Mouse (Mus musculus): Measurements from ENCODE around the gene Gpr19. TPM values are rescaled to one million over a fixed set of nuclear protein-coding genes. Genes with fewer than 3 reads are reported as not detected.

Gene Gpr19
- total and polyA plus RNA-seq, 2 experiments from 2014 or later = 34.2 to 41.6 TPM

- no peak overlapping the region for H3K4me2 ChIP-seq (ENCODE audit: low read depth, low read length, poor library complexity, severe bottlenecking)
- no peaks in the 10 kb centered on the region for H3K27me3 ChIP-seq (ENCODE audit: insufficient read depth, low read length)
- no peaks in the 10 kb centered on the region for H3K9me3 ChIP-seq (ENCODE audit: low read length)
- H3K4me3 ChIP-seq (ENCODE audit: low read depth, low read length) = no peak overlapping the region
- no peak for ATAC-seq (ENCODE audit: low FRiP score)
- WGBS = 91% methylated on average over 4 of the region's 4 CpGs
- no peak for TF ChIP-seq CTCF (IDR thresholded peaks at IDR 0.05)
- H3K9ac ChIP-seq (replicated peaks; ENCODE audit: low read length, poor library complexity, severe bottlenecking) = no peak overlapping the region
- no peak for DNase-seq (ENCODE audit: low spot score)
- H3K27ac ChIP-seq (ENCODE audit: low read depth, low read length) = no peak overlapping the region
- H3K36me3 ChIP-seq (ENCODE audit: insufficient read depth, low read length) = no peaks in the 10 kb centered on the region
- H3K4me1 ChIP-seq (ENCODE audit: insufficient read depth, low read length) = no peaks in the 10 kb centered on the region
Observed at GRCm38 (mm10) chr6:134939781-134940180, 41.4 kb upstream of the Gpr19 start.

GRCm38 (mm10) chr6:134934305-134934704 is 35.9 kb upstream of the Gpr19 start:
- H3K27ac ChIP-seq (ENCODE audit: low read depth, low read length) = no peak overlapping the region
- H3K36me3 ChIP-seq (ENCODE audit: insufficient read depth, low read length) = no peaks in the 10 kb centered on the region
- H3K4me3 ChIP-seq (ENCODE audit: low read depth, low read length) = no peak overlapping the region
- H3K27me3 ChIP-seq (ENCODE audit: insufficient read depth, low read length) = no peaks in the 10 kb centered on the region
- no peak for DNase-seq (ENCODE audit: low spot score)
- 96% methylated on average over 5 of the region's 5 CpGs for WGBS
- no peaks in the 10 kb centered on the region for H3K9me3 ChIP-seq (ENCODE audit: low read length)
- H3K4me1 ChIP-seq (ENCODE audit: insufficient read depth, low read length) = no peaks in the 10 kb centered on the region
- H3K9ac ChIP-seq (replicated peaks; ENCODE audit: low read length, poor library complexity, severe bottlenecking) = no peak overlapping the region
- no peak for TF ChIP-seq CTCF (IDR thresholded peaks at IDR 0.05)
- H3K4me2 ChIP-seq (ENCODE audit: low read depth, low read length, poor library complexity, severe bottlenecking) = no peak overlapping the region
- no peak for ATAC-seq (ENCODE audit: low FRiP score)

- 84% methylated on average over 2 of the region's 2 CpGs for WGBS
- no peak overlapping the region for H3K4me3 ChIP-seq (ENCODE audit: low read depth, low read length)
- H3K4me2 ChIP-seq (ENCODE audit: low read depth, low read length, poor library complexity, severe bottlenecking) = no peak overlapping the region
- no peaks in the 10 kb centered on the region for H3K9me3 ChIP-seq (ENCODE audit: low read length)
- H3K4me1 ChIP-seq (ENCODE audit: insufficient read depth, low read length) = no peaks in the 10 kb centered on the region
- ATAC-seq (ENCODE audit: low FRiP score) (no peak), DNase-seq (ENCODE audit: low spot score) (no peak)
- no peak for TF ChIP-seq CTCF (IDR thresholded peaks at IDR 0.05)
- no peak overlapping the region for H3K9ac ChIP-seq (replicated peaks; ENCODE audit: low read length, poor library complexity, severe bottlenecking)
- no peaks in the 10 kb centered on the region for H3K27me3 ChIP-seq (ENCODE audit: insufficient read depth, low read length)
- H3K27ac ChIP-seq (ENCODE audit: low read depth, low read length) = no peak overlapping the region
- H3K36me3 ChIP-seq (ENCODE audit: insufficient read depth, low read length) = no peaks in the 10 kb centered on the region
Observed at GRCm38 (mm10) chr6:134933207-134933558, 34.8 kb upstream of the Gpr19 start.

- no peak overlapping the region for H3K4me2 ChIP-seq (ENCODE audit: low read depth, low read length, poor library complexity, severe bottlenecking)
- no peak for TF ChIP-seq CTCF (IDR thresholded peaks at IDR 0.05)
- no peaks in the 10 kb centered on the region for H3K27me3 ChIP-seq (ENCODE audit: insufficient read depth, low read length)
- H3K9ac ChIP-seq (replicated peaks; ENCODE audit: low read length, poor library complexity, severe bottlenecking) = no peak overlapping the region
- ATAC-seq (ENCODE audit: low FRiP score) (no peak), DNase-seq (ENCODE audit: low spot score) (no peak)
- no peaks in the 10 kb centered on the region for H3K36me3 ChIP-seq (ENCODE audit: insufficient read depth, low read length)
- H3K9me3 ChIP-seq (ENCODE audit: low read length) = no peaks in the 10 kb centered on the region
- no peaks in the 10 kb centered on the region for H3K4me1 ChIP-seq (ENCODE audit: insufficient read depth, low read length)
- WGBS = 69% methylated on average over 12 of the region's 12 CpGs
- H3K27ac ChIP-seq (ENCODE audit: low read depth, low read length) = no peak overlapping the region
- no peak overlapping the region for H3K4me3 ChIP-seq (ENCODE audit: low read depth, low read length)
Observed at GRCm38 (mm10) chr6:134932486-134933206, 34.3 kb upstream of the Gpr19 start.

- H3K4me3 ChIP-seq (ENCODE audit: low read depth, low read length) = no peak overlapping the region
- no peak for TF ChIP-seq CTCF (IDR thresholded peaks at IDR 0.05)
- no peak for ATAC-seq (ENCODE audit: low FRiP score)
- H3K27me3 ChIP-seq (ENCODE audit: insufficient read depth, low read length) = no peaks in the 10 kb centered on the region
- no peak overlapping the region for H3K4me2 ChIP-seq (ENCODE audit: low read depth, low read length, poor library complexity, severe bottlenecking)
- H3K9ac ChIP-seq (replicated peaks; ENCODE audit: low read length, poor library complexity, severe bottlenecking) = no peak overlapping the region
- WGBS = 76% methylated on average over 3 of the region's 3 CpGs
- no peaks in the 10 kb centered on the region for H3K4me1 ChIP-seq (ENCODE audit: insufficient read depth, low read length)
- no peaks in the 10 kb centered on the region for H3K36me3 ChIP-seq (ENCODE audit: insufficient read depth, low read length)
- H3K27ac ChIP-seq (ENCODE audit: low read depth, low read length) = no peak overlapping the region
- DNase-seq (ENCODE audit: low spot score) = no peak
- no peaks in the 10 kb centered on the region for H3K9me3 ChIP-seq (ENCODE audit: low read length)
Observed at GRCm38 (mm10) chr6:134931146-134931545, 32.8 kb upstream of the Gpr19 start.

- Histone ChIP-seq H3K27me3 (ENCODE audit: insufficient read depth, low read length) (no peaks in the 10 kb centered on the region), H3K4me1 (ENCODE audit: insufficient read depth, low read length) (no peaks in the 10 kb centered on the region), H3K9ac (replicated peaks; ENCODE audit: low read length, poor library complexity, severe bottlenecking) (no peak overlapping the region), H3K4me3 (ENCODE audit: low read depth, low read length) (no peak overlapping the region), H3K9me3 (ENCODE audit: low read length) (no peaks in the 10 kb centered on the region), H3K27ac (ENCODE audit: low read depth, low read length) (no peak overlapping the region), H3K4me2 (ENCODE audit: low read depth, low read length, poor library complexity, severe bottlenecking) (no peak overlapping the region; the same call in 1 of the 2 replicates), H3K36me3 (ENCODE audit: insufficient read depth, low read length) (no peaks in the 10 kb centered on the region)
- no peak for ATAC-seq (ENCODE audit: low FRiP score)
- TF ChIP-seq CTCF (IDR thresholded peaks at IDR 0.05) = no peak
- WGBS = 73% methylated on average over 7 of the region's 7 CpGs
- DNase-seq (ENCODE audit: low spot score) = no peak
Observed at GRCm38 (mm10) chr6:134930383-134930782, 32.0 kb upstream of the Gpr19 start.
